Mouse (Mus musculus) midbrain, embryonic 12.5 days (tissue): Measurements from ENCODE around the gene Smarca2. TPM values are rescaled to one million over a fixed set of nuclear protein-coding genes. Genes with fewer than 3 reads are reported as not detected.

ENCODE experiments used
- ATAC-seq: fragments of 200-750 bp; cut with Nextera tagmentation; 2 replicates; pipeline ENCODE4 v1.8.0; 2017; ENCODE audit warnings: low read depth, moderate TSS enrichment, moderate library complexity; ENCODE audit not compliant: low FRiP score
- H3K27ac ChIP-seq: fragments of 300-500 bp; sonication (generic); replicated peaks from 2 replicates; pipeline ENCODE4 v1.5.1; 2016; ENCODE audit warnings: mild to moderate bottlenecking
- H3K27me3 ChIP-seq: fragments of 300-500 bp; sonication (generic); 2 replicates; pipeline ENCODE4 v1.6.1; 2016; ENCODE audit warnings: mild to moderate bottlenecking
- H3K36me3 ChIP-seq: fragments of 300-500 bp; sonication (generic); 2 replicates; pipeline ENCODE4 v1.6.1; 2016
- H3K4me1 ChIP-seq: fragments of 300-500 bp; sonication (generic); 2 replicates; pipeline ENCODE4 v1.6.1; 2016
- H3K4me2 ChIP-seq: fragments of 300-500 bp; sonication (generic); replicated peaks from 2 replicates; pipeline ENCODE4 v1.6.1; 2016; ENCODE audit warnings: mild to moderate bottlenecking, moderate library complexity
- H3K4me3 ChIP-seq: fragments of 300-500 bp; sonication (generic); 2 replicates; pipeline ENCODE4 v1.5.1; 2016; ENCODE audit warnings: mild to moderate bottlenecking
- H3K9ac ChIP-seq: fragments of 300-500 bp; sonication (generic); replicated peaks from 2 replicates; pipeline ENCODE4 v1.6.1; 2016; ENCODE audit warnings: mild to moderate bottlenecking, moderate library complexity
- H3K9me3 ChIP-seq: fragments of 300-500 bp; sonication (generic); 2 replicates; pipeline ENCODE4 v1.6.1; 2016; ENCODE audit warnings: mild to moderate bottlenecking
- WGBS: fragments of 180-500 bp; shearing (Covaris S2); methylation state at CpG from one replicate; pipeline ENCODE4 v1.1.7; 2016; 5-methylcytosine and 5-hydroxymethylcytosine counted together
- polyA plus RNA-seq: library from polyadenylated mRNA; unstranded; fragments of >200 nt; fragmentation: Nextera tagmentation; extraction: Ambion mirVana; gene quantifications from 2 replicates; pipeline ENCODE4 v1.2.1, GENCODE M21; 2016

Gene Smarca2
- polyA plus RNA-seq, 1 experiment from 2014 or later = 52.7 TPM

DNA sequence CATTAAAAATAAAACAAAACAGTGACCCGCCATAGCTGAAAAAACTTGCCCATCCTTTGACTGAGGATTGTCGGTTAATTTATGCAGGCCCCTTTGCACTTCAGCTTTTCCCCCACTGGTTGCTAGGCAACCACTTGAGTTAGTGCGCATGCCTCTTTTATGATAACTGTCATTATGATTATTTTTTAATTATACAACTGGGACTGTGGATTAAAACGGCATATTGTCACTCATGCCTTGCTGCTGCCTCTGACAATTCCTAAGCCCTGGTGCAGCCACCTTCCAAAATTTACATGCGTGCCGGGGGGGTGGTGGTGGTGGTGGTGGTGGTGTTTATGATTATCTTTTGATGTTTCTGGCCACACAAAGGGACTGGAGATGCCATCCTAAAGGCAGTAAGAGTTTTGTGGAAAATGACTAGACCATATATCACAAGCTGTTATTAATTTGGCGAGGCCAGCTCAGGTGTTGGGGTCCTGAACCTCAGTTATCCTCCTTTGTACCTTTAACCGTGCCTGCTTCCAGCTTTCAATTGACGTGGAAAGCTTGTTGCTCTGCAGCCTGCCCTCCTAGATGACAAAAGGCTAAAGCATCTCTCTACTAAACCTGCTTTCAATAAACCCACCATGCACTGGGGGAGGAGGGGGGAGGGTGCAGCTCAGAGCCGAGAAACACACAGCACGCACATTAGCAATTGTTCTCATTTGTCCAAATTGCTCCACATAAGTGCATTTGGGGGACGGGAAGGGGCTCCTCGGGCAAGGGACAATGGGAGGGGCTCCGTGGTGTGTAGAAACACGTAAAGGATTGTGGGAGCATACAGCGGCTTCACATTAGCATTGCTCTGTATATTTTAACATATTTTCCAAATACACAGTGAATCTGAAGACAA is 165.0 kb downstream of the Smarca2 start:
- Histone ChIP-seq H3K4me1 (peaks cover 38% of the 10 kb centered on the region), H3K9ac (peak overlapping the region; percentile 49), H3K27me3 (no peaks in the 10 kb centered on the region), H3K36me3 (peaks cover 26% of the 10 kb centered on the region), H3K4me2 (peak overlapping the region; percentile 50), H3K4me3 (peak overlapping the region; percentile 12), H3K9me3 (no peaks in the 10 kb centered on the region), H3K27ac (peak overlapping the region; percentile 96)
- ATAC-seq = peak; percentile 88
- WGBS = 12% methylated on average over 16 of the region's 16 CpGs

DNA sequence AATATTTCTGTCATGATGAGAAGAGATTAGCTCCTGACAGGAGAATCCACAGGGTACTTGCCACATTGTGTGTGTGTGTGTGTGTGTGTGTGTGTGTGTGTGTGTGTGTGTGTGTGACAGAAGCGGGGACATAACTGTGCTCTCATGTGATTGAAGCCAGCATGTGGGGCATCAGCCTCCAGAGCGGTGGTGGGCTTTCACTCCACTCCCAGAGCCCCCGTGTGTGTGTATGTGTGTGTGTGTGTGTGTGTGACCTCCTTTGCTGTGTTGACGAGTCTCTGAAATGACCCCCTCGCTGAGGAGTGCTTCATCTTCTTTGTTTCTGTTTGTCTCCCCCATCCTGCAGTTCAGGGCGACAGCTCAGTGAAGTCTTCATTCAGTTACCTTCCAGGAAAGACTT is 165.7 kb downstream of the Smarca2 start:
- ATAC-seq = peak; percentile 77
- H3K4me3 ChIP-seq = no peak overlapping the region
- H3K4me1 ChIP-seq = peaks cover 38% of the 10 kb centered on the region
- H3K36me3 ChIP-seq = peaks cover 26% of the 10 kb centered on the region
- 15% methylated on average over 5 of the region's 6 CpGs for WGBS
- peak overlapping the region; percentile 50 for H3K4me2 ChIP-seq
- H3K9ac ChIP-seq = peak overlapping the region; percentile 49
- H3K9me3 ChIP-seq = no peaks in the 10 kb centered on the region
- no peaks in the 10 kb centered on the region for H3K27me3 ChIP-seq
- peak overlapping the region; percentile 96 for H3K27ac ChIP-seq

DNA sequence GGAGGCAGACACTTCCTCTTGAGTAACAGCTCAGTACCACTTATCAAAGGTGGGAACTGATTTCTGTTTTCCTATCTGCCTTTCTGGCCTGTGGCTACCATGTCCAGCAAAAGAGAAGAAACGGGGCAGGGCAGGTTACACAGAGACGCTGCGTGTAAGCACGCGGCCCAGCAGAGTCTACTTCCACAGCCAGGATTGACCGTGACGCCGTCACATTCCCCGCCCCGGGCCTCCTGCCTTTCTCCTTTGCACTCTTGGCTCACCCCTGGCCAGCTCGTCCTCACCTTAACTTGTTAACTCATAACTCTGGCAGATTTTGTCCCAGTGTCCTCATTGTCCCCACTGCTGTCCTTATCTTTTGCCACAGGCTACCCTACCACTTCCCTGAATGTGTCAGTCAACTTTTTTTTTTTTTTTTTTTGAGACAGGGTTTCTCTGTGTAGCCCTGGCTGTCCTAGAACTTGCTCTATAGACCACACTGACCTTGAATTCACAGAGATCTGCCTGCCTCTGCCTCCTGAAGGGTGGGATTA is 167.3 kb downstream of the Smarca2 start:
- H3K4me1 ChIP-seq = peaks cover 38% of the 10 kb centered on the region
- WGBS = 97% methylated on average over 11 of the region's 11 CpGs
- no peaks in the 10 kb centered on the region for H3K9me3 ChIP-seq
- H3K4me3 ChIP-seq = no peak overlapping the region
- peaks cover 32% of the 10 kb centered on the region for H3K36me3 ChIP-seq
- no peak overlapping the region for H3K9ac ChIP-seq
- ATAC-seq = no peak
- peak overlapping the region; percentile 96; the same call in 1 of the 2 replicates for H3K27ac ChIP-seq
- no peak overlapping the region for H3K4me2 ChIP-seq
- H3K27me3 ChIP-seq = no peaks in the 10 kb centered on the region

DNA sequence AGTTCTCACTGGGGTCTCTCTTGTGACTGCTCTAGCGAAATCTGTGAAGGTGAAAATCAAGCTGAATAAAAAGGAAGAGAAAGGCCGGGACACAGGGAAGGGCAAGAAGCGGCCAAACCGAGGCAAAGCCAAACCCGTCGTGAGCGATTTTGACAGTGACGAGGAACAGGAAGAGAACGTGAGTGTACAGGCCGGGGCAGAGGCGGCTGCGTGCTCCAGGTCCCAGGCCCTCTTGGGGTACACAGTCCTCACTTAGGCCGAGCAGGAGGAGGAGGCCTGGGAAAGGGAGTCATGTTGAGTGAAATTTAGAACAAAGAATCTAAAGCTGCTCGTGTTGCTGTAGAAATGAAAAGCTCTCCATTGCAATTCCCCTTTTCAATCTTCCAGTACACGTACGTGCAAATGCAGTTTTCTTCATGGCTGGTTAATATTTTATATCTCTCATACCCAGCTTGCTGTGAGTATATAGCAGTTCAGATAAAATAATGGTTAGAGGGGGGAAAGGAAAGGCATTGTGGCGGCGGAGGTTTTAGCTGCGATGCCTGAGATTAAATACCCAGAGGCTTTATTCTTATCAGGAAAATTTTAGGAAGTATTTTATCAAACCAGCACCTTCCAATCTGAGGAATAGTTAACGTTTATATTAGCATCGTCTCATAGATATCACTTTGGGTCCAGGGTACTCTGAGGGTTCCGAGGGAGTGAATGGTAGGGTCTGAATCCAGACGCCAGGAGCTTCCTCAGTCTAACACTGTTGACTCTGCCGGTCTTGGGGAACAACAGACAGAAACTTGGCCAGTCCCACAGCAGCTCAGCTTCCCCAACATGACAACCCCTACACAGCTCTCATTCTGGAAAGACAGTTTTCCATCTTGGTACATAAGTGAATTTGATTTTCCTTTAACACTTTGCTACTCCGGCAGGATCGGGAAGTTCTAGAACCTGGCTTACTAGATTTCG is 171.5 kb downstream of the Smarca2 start:
- H3K4me2 ChIP-seq = no peak overlapping the region
- H3K4me3 ChIP-seq = no peak overlapping the region
- H3K9ac ChIP-seq = no peak overlapping the region
- 91% methylated on average over 27 of the region's 27 CpGs for WGBS
- peaks cover 3% of the 10 kb centered on the region for H3K4me1 ChIP-seq
- H3K27ac ChIP-seq = no peak overlapping the region
- H3K27me3 ChIP-seq = no peaks in the 10 kb centered on the region
- H3K9me3 ChIP-seq = no peaks in the 10 kb centered on the region
- ATAC-seq = no peak
- peaks cover 43% of the 10 kb centered on the region for H3K36me3 ChIP-seq

DNA sequence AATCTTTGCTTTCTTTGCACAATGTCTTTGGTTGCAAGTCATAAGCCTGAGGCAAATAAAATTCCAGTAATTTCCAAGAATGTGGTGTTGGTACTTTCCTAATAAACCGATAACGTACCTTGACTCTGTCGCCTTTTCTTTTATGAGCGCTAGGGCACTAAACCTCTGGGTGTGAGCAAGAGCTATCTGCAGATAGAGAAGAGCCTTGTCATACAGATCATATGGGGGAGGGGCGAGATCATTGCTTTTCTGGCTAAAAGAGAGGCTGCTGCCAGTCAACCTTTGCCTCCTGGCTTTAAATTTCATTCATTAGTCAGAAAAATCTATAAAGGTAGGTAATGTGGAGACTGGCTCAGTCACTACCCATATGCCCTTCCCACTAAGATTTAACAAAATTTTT is 173.3 kb downstream of the Smarca2 start:
- no peak overlapping the region for H3K9ac ChIP-seq
- H3K9me3 ChIP-seq = no peaks in the 10 kb centered on the region
- no peak overlapping the region for H3K4me2 ChIP-seq
- no peak overlapping the region for H3K27ac ChIP-seq
- H3K4me3 ChIP-seq = no peak overlapping the region
- H3K36me3 ChIP-seq = peaks cover 35% of the 10 kb centered on the region
- no peak for ATAC-seq
- no peaks in the 10 kb centered on the region for H3K27me3 ChIP-seq
- WGBS = 95% methylated on average over 5 of the region's 5 CpGs
- H3K4me1 ChIP-seq = no peaks in the 10 kb centered on the region

DNA sequence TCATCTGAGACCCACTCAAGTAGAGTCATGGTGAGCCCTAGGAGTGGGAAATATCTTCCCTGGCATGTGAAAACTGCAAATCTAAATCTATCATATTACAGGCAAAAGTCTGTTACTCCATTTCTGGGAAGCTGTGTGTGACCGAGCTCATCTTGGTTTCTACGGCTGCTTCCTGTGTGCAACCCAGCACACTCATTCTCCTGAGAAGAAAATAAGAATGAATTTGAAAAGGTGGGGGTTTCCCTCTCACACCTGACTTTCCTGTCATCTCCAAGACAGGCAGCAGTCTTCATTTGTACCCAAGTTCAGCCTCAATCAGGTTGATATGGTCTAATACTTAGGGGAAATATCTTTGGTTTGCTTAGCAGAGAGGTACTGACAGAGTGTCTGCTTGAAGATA is 176.4 kb downstream of the Smarca2 start:
- Histone ChIP-seq H3K9ac (no peak overlapping the region), H3K4me1 (no peaks in the 10 kb centered on the region), H3K4me2 (no peak overlapping the region), H3K36me3 (peaks cover 22% of the 10 kb centered on the region), H3K9me3 (no peaks in the 10 kb centered on the region), H3K27me3 (no peaks in the 10 kb centered on the region), H3K4me3 (no peak overlapping the region), H3K27ac (no peak overlapping the region)
- 97% methylated on average over 2 of the region's 2 CpGs for WGBS
- ATAC-seq = no peak

DNA sequence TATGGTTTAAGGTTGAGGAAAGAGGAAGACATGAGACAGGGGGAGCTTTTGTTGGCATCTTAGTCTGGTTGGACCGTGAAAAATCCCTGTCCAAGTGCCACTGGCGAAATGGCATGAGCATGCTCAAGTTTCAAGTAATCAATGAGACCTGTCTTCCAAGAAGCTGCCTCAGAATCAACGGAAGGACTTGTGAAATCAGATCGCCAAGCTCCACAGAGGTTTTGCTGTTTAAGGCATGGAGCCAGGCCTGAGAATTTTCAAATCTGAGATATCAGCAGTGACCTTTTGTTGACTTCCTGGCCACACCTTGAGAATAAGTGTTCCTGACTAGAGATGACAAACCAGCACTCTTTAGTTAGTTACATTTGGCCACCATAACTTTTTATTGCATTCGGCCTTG is 183.6 kb downstream of the Smarca2 start:
- ATAC-seq = no peak
- no peaks in the 10 kb centered on the region for H3K4me1 ChIP-seq
- H3K9me3 ChIP-seq = no peaks in the 10 kb centered on the region
- no peak overlapping the region for H3K4me3 ChIP-seq
- no peak overlapping the region for H3K9ac ChIP-seq
- WGBS = 90% methylated on average over 5 of the region's 5 CpGs
- H3K27ac ChIP-seq = no peak overlapping the region
- H3K27me3 ChIP-seq = no peaks in the 10 kb centered on the region
- no peaks in the 10 kb centered on the region for H3K36me3 ChIP-seq
- H3K4me2 ChIP-seq = no peak overlapping the region

DNA sequence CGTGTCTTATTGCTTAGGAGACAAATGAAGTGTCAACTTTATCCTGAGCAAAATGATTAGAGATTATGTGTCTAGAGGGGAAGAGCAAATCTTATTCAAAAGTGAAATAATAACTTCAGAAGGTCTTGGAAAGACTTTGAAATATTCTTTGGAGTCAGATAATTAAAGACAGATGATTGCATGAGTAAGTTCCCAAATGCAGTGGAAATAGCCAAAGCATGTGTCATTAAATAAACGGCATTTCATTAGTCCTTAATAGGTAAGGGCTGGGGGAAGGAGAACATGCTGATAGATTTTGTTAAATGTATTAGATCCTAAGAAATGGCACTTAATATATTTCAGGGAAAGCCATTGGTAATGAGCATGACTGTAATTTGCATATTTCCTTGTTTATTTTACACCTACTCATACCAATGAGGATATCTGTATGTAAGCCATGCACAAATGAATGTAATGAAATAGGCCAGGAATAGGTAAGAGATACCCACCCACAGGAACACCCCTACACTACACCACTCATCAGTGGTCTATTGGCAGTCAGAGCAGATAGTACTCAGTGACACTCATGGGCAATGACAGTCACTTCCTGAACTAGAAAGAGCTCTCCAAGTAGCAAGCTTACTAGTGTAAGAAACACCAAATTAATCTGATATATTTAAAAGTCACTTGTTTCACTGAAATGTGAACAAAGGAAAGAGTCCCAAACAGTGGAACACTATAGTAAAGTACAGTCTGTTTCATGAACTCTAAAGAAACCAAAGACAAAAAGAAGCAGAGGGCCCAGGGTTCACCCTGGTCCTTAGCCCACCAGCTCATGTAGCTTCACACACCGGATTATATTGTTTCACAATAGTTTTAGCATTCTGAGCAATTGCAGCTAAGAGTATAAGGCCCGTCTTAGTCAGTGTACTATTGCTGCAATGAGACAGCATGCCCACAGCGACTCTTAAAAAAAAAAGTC is 185.8 kb downstream of the Smarca2 start:
- Histone ChIP-seq H3K4me3 (no peak overlapping the region), H3K36me3 (no peaks in the 10 kb centered on the region), H3K9ac (no peak overlapping the region), H3K27ac (no peak overlapping the region), H3K9me3 (no peaks in the 10 kb centered on the region), H3K4me2 (no peak overlapping the region), H3K27me3 (no peaks in the 10 kb centered on the region), H3K4me1 (no peaks in the 10 kb centered on the region)
- no peak for ATAC-seq
- WGBS = 82% methylated on average over 5 of the region's 5 CpGs

DNA sequence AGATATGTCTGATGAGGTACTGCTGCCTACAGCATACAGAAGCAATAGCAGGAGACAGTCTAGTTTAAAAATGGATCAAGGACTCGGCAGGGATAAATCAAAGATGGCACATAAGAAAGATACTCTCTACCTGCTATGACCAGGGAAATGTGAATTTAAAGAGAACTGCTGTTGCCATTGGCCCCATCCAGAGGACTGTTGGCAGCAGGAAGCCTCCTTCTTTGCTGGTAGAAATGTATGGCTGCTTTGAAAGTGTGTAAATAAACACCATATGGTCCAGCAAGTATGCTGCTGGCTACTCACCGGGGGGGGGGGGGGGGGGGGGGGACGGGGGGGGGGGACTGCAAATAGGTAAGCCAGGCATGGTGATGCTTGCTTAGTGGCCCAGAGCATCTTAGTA is 189.5 kb downstream of the Smarca2 start:
- no peaks in the 10 kb centered on the region for H3K9me3 ChIP-seq
- H3K27ac ChIP-seq = no peak overlapping the region
- H3K4me1 ChIP-seq = no peaks in the 10 kb centered on the region
- no peak for ATAC-seq
- WGBS = 61% methylated on average over 2 of the region's 3 CpGs
- no peak overlapping the region for H3K9ac ChIP-seq
- H3K4me3 ChIP-seq = no peak overlapping the region
- no peak overlapping the region for H3K4me2 ChIP-seq
- no peaks in the 10 kb centered on the region for H3K27me3 ChIP-seq
- no peaks in the 10 kb centered on the region for H3K36me3 ChIP-seq

DNA sequence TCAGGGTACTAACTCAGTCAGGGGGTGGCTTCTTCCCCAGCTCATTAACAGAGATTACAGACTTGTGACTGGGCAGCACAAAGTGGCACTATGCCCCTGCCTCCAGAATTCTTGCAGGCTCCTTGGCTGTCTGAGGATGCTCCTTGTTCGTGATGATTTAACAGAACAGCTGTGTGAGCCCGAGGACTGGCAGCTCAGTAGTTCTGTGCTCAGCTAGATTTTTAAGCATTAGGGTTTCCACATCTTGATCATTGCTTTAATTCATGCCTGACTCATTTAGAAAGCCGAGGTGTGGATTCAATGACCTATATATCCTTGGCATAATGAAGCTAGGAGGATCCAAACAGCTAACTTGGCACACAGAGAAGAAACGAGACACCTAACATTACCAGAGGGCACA is 191.2 kb downstream of the Smarca2 start:
- no peaks in the 10 kb centered on the region for H3K9me3 ChIP-seq
- H3K4me3 ChIP-seq = no peak overlapping the region
- no peak for ATAC-seq
- H3K27ac ChIP-seq = no peak overlapping the region
- H3K4me2 ChIP-seq = no peak overlapping the region
- no peak overlapping the region for H3K9ac ChIP-seq
- no peaks in the 10 kb centered on the region for H3K27me3 ChIP-seq
- no peaks in the 10 kb centered on the region for H3K36me3 ChIP-seq
- H3K4me1 ChIP-seq = no peaks in the 10 kb centered on the region
- 85% methylated on average over 4 of the region's 4 CpGs for WGBS

DNA sequence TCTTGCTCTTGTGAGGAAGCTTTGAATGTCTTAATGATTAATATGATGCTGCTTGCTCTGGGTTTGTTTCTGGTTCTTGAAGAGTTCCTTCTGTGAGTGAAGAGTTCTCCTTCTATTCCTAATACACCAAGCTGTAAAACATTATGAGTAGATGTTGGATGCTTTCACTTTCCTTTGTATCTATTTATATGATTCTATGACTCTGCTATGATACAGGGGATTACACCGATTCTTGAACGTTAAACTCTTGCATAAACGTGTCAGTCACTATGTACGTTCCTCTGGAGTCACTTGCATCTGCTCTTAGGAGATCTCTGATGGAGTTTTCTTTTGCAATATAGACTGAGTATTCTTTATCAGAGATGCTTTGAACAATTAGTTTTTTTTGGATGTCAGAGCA is 199.6 kb downstream of the Smarca2 start:
- Histone ChIP-seq H3K4me3 (no peak overlapping the region), H3K4me2 (no peak overlapping the region), H3K9ac (no peak overlapping the region), H3K4me1 (no peaks in the 10 kb centered on the region), H3K36me3 (no peaks in the 10 kb centered on the region), H3K27me3 (no peaks in the 10 kb centered on the region), H3K9me3 (no peaks in the 10 kb centered on the region), H3K27ac (no peak overlapping the region)
- no peak for ATAC-seq
- WGBS = 90% methylated on average over 4 of the region's 4 CpGs
